In genomic region chr7:47158451-47158850, GRCm38 (mm10) we compare ENCODE assay signal across 10 mouse cellular contexts.
"Had no signal": no experiment of that assay in that cellular context is flagged by ENCODE, and none has a peak within 500 bp of the region (broad histone marks: within the 10 kb centered on the region; RNA-seq: fewer than 3 reads in every experiment).

No protein-coding gene starts in this region.

- DNase-seq: lung, embryonic 14.5 days; lung, postnatal 10 days; midbrain, embryonic 14.5 days; retina, postnatal 1 day; right cerebral cortex, adult 18-20 months; right cerebral cortex, postnatal 25 days; right cerebral cortex, postnatal 4 days; thymus, adult 18-20 months; thymus, postnatal 14 days; thymus, postnatal 36 days had no signal
